Mouse (Mus musculus): ENCODE measurements around the gene 9530068E07Rik. TPM values are rescaled to one million over a fixed set of nuclear protein-coding genes. Genes with fewer than 3 reads are reported as not detected.
A peak's percentile ranks its signal among the peaks of the same experiment; 100 is the strongest.

9530068E07Rik gene
- polyA plus RNA-seq, 2 experiments = 174 to 202 TPM

GRCm38 (mm10) chr11:52359686-52360470 is 36.4 kb upstream of the 9530068E07Rik start:
- WGBS = 14% methylated on average over 22 of the region's 22 CpGs
- no peaks in the 10 kb centered on the region for H3K27me3 ChIP-seq (ENCODE audit: control insufficient read depth, insufficient read depth, low read length)
- peak overlapping the region; percentile 94 for H3K9ac ChIP-seq (ENCODE audit: low read depth, low read length, severe bottlenecking)
- H3K27ac ChIP-seq (replicated peaks; ENCODE audit: low read depth, low read length) = peak overlapping the region; percentile 88
- DNase-seq (ENCODE audit: low spot score) (peak; percentile 28), ATAC-seq (ENCODE audit: low FRiP score, low read depth) (peak; percentile 35; the same call in 1 of the 2 replicates)
- peak overlapping the region; percentile 97 for H3K4me3 ChIP-seq (replicated peaks; ENCODE audit: low read length)
- no peak for TF ChIP-seq POLR2A (IDR thresholded peaks at IDR 0.05; ENCODE audit: borderline replicate concordance, extremely low read depth, insufficient read depth, insufficient read length)
- H3K4me1 ChIP-seq (ENCODE audit: control insufficient read depth, insufficient read depth, low read length) = peaks cover 30% of the 10 kb centered on the region
- no peaks in the 10 kb centered on the region for H3K9me3 ChIP-seq (ENCODE audit: control insufficient read depth, low read length)
- H3K36me3 ChIP-seq (ENCODE audit: control insufficient read depth, insufficient read depth, low read length) = no peaks in the 10 kb centered on the region
- H3K4me2 ChIP-seq (replicated peaks; ENCODE audit: low read depth, low read length, severe bottlenecking) = peak overlapping the region; percentile 85

- TF ChIP-seq POLR2A (IDR thresholded peaks at IDR 0.05; ENCODE audit: borderline replicate concordance, extremely low read depth, insufficient read depth, insufficient read length) = peak; percentile 41; the same call in 1 of the 2 replicates
- Histone ChIP-seq H3K4me1 (ENCODE audit: control insufficient read depth, insufficient read depth, low read length) (peaks cover 34% of the 10 kb centered on the region), H3K9me3 (ENCODE audit: control insufficient read depth, low read length) (no peaks in the 10 kb centered on the region), H3K9ac (ENCODE audit: low read depth, low read length, severe bottlenecking) (peak within 1 kb of the TSS; percentile 94), H3K27ac (replicated peaks; ENCODE audit: low read depth, low read length) (peak within 1 kb of the TSS; percentile 88), H3K27me3 (ENCODE audit: control insufficient read depth, insufficient read depth, low read length) (no peaks in the 10 kb centered on the region), H3K36me3 (ENCODE audit: control insufficient read depth, insufficient read depth, low read length) (no peaks in the 10 kb centered on the region), H3K4me2 (replicated peaks; ENCODE audit: low read depth, low read length, severe bottlenecking) (peak within 1 kb of the TSS; percentile 85), H3K4me3 (replicated peaks; ENCODE audit: low read length) (peak within 1 kb of the TSS; percentile 97)
- under 1% methylated on average over 84 of the region's 84 CpGs for WGBS
- DNase-seq (ENCODE audit: low spot score) = peak; percentile 87
- peak; percentile 93 for ATAC-seq (ENCODE audit: low FRiP score, low read depth)
These were observed 35.6 kb upstream of the 9530068E07Rik start, which contains the start of gene Vdac1 for GRCm38 (mm10) chr11:52360471-52361277. Gene Vdac1, plus strand, starts transcription at chr11:52360860.

GRCm38 (mm10) chr11:52361287-52361921 is 34.8 kb upstream of the 9530068E07Rik start:
- DNase-seq (ENCODE audit: low spot score) (no peak), ATAC-seq (ENCODE audit: low FRiP score, low read depth) (peak; percentile 7; the same call in 1 of the 2 replicates)
- Histone ChIP-seq H3K9me3 (ENCODE audit: control insufficient read depth, low read length) (no peaks in the 10 kb centered on the region), H3K4me3 (replicated peaks; ENCODE audit: low read length) (peak overlapping the region; percentile 97), H3K27ac (replicated peaks; ENCODE audit: low read depth, low read length) (peak overlapping the region; percentile 88), H3K4me2 (replicated peaks; ENCODE audit: low read depth, low read length, severe bottlenecking) (peak overlapping the region; percentile 85), H3K27me3 (ENCODE audit: control insufficient read depth, insufficient read depth, low read length) (no peaks in the 10 kb centered on the region), H3K9ac (ENCODE audit: low read depth, low read length, severe bottlenecking) (peak overlapping the region; percentile 94), H3K36me3 (ENCODE audit: control insufficient read depth, insufficient read depth, low read length) (no peaks in the 10 kb centered on the region), H3K4me1 (ENCODE audit: control insufficient read depth, insufficient read depth, low read length) (peaks cover 38% of the 10 kb centered on the region)
- WGBS = under 1% methylated on average over 39 of the region's 47 CpGs
- no peak for TF ChIP-seq POLR2A (IDR thresholded peaks at IDR 0.05; ENCODE audit: borderline replicate concordance, extremely low read depth, insufficient read depth, insufficient read length)

- TF ChIP-seq POLR2A (IDR thresholded peaks at IDR 0.05; ENCODE audit: borderline replicate concordance, extremely low read depth, insufficient read depth, insufficient read length) = no peak
- peaks cover 40% of the 10 kb centered on the region for H3K4me1 ChIP-seq (ENCODE audit: control insufficient read depth, insufficient read depth, low read length)
- H3K9ac ChIP-seq (ENCODE audit: low read depth, low read length, severe bottlenecking) = no peak overlapping the region
- H3K27me3 ChIP-seq (ENCODE audit: control insufficient read depth, insufficient read depth, low read length) = no peaks in the 10 kb centered on the region
- no peaks in the 10 kb centered on the region for H3K36me3 ChIP-seq (ENCODE audit: control insufficient read depth, insufficient read depth, low read length)
- H3K4me3 ChIP-seq (replicated peaks; ENCODE audit: low read length) = no peak overlapping the region
- H3K27ac ChIP-seq (replicated peaks; ENCODE audit: low read depth, low read length) = no peak overlapping the region
- WGBS = 75% methylated on average over 2 of the region's 2 CpGs
- H3K9me3 ChIP-seq (ENCODE audit: control insufficient read depth, low read length) = no peaks in the 10 kb centered on the region
- DNase-seq (ENCODE audit: low spot score) = no peak
- ATAC-seq (ENCODE audit: low FRiP score, low read depth) = no peak
- H3K4me2 ChIP-seq (replicated peaks; ENCODE audit: low read depth, low read length, severe bottlenecking) = no peak overlapping the region
These were observed 31.9 kb upstream of the 9530068E07Rik start for GRCm38 (mm10) chr11:52364376-52364775.

GRCm38 (mm10) chr11:52365143-52365542 is 31.1 kb upstream of the 9530068E07Rik start:
- TF ChIP-seq POLR2A (IDR thresholded peaks at IDR 0.05; ENCODE audit: borderline replicate concordance, extremely low read depth, insufficient read depth, insufficient read length) = no peak
- 50% methylated on average over 1 of the region's 1 CpGs for WGBS
- H3K9ac ChIP-seq (ENCODE audit: low read depth, low read length, severe bottlenecking) = peak overlapping the region; percentile 12; the same call in 1 of the 2 replicates

More at GRCm38 (mm10) chr11:52365143-52365542, 31.1 kb upstream of the 9530068E07Rik start:
- no peak overlapping the region; the same call in 1 of the 2 replicates for H3K27ac ChIP-seq (replicated peaks; ENCODE audit: low read depth, low read length)
- ATAC-seq (ENCODE audit: low FRiP score, low read depth) = no peak
- H3K27me3 ChIP-seq (ENCODE audit: control insufficient read depth, insufficient read depth, low read length) = no peaks in the 10 kb centered on the region
- H3K4me3 ChIP-seq (replicated peaks; ENCODE audit: low read length) = no peak overlapping the region
- H3K9me3 ChIP-seq (ENCODE audit: control insufficient read depth, low read length) = no peaks in the 10 kb centered on the region
- H3K4me2 ChIP-seq (replicated peaks; ENCODE audit: low read depth, low read length, severe bottlenecking) = 0 out of 2 replicates have a peak overlapping the region, but pooled peaks have one; percentile 7
- H3K4me1 ChIP-seq (ENCODE audit: control insufficient read depth, insufficient read depth, low read length) = peaks cover 40% of the 10 kb centered on the region
- peak; percentile 59 for DNase-seq (ENCODE audit: low spot score)
- no peaks in the 10 kb centered on the region for H3K36me3 ChIP-seq (ENCODE audit: control insufficient read depth, insufficient read depth, low read length)
